Mouse (Mus musculus) kidney, adult 2 months (tissue): ENCODE results near the gene Gjc1.

Experiments used
- CTCF ChIP-seq: fragments of 200-500 bp; conservative IDR thresholded peaks from 2 replicates; pipeline ENCODE4 v1.5.1; 2011; ENCODE audit warnings: low read depth, mild to moderate bottlenecking, control low read depth, low read length, moderate library complexity, mixed read lengths; ENCODE audit not compliant: insufficient read depth, insufficient read length
- POLR2A ChIP-seq: fragments of 200-500 bp; IDR thresholded peaks from one replicate; pipeline ENCODE4 v1.6.1; 2011; ENCODE audit warnings: low read depth, low read length, control low read depth

DNA sequence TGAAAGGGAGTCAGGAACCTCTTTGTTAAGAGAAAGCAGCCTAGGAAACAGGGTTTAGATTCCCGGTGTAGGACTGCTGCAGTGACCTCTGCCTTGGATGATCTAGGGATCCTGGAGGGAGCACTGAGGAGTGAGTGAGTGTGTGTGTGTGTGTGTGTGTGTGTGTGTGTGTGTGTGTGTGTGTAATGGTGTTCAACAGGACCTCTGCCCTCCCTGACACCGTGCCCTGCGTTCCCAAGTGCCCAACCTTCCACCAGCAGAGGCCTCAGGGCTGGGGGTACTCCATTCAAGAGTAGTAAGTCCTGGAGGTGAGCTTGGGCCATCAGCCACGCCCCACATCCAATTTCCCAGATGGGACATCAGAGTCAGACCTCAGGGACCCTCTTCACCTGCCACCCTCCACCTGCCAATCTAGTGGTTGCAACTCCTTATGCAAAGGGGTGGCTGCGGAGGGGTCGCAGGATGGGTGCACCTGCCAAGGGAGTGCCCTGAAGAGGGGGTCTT is 58.6 kb downstream of the Gjc1 start:
- TF ChIP-seq POLR2A (no peak), CTCF (no peak)
